ENCODE assay signal across 16 mouse cellular contexts in the genomic region with DNA sequence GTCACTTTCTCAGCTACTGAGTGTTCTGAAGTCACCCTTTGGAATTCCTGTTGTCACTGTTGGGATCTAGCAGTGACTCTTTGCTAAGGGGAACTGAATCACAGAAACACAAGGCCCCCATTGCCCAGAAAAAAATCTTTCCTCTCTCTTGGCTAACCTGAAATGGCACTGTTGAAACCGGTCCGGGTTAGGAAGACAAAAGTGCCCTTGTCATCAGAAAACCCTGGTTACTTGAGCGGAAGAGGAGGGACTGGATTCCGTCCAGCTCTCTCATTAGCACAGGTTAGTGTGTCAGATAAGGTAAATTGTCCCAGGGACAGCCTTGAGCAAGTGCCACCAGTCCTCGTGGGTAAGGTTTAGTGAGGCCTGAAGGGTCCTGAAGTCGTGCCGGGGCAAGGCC. TPM values are rescaled to one million over a fixed set of nuclear protein-coding genes. Genes with fewer than 3 reads are reported as not detected.
A peak's percentile ranks its signal among the peaks of the same experiment; 100 is the strongest.
DNase-seq lines count a peak whose midpoint lies in the region; ATAC-seq and TF ChIP-seq lines count a peak whose summit lies in the region.
"Had no signal": no experiment of that assay in that cellular context is flagged by ENCODE, and none has a peak within 500 bp of the region (broad histone marks: within the 10 kb centered on the region; RNA-seq: fewer than 3 reads in every experiment).

No protein-coding gene starts in this region.

- ATAC-seq in liver, embryonic 12.5 days, result peak; percentile 22; the same call in 1 of the 2 replicates
- peak; percentile 60 for ATAC-seq in liver, postnatal 0 days
- peak; percentile 6 for ATAC-seq in megakaryocyte progenitor cell, adult 5-6 weeks (replicated peaks; ENCODE audit: poor library complexity)
- ATAC-seq: forebrain, postnatal 0 days; hindbrain, embryonic 16.5 days; intestine, postnatal 0 days had no signal

- no peak for TF ChIP-seq EP300 in liver, postnatal 0 days (IDR thresholded peaks at IDR 0.05; ENCODE audit: low read depth)

- no peak for TF ChIP-seq CTCF in brain, embryonic 14.5 days (IDR thresholded peaks at IDR 0.05; ENCODE audit: borderline replicate concordance, extremely low read depth, insufficient read depth, insufficient read length)
- TF ChIP-seq CTCF in liver, postnatal 0 days (IDR thresholded peaks at IDR 0.05; ENCODE audit: low read depth), result no peak
- no peak for TF ChIP-seq CTCF in gastrocnemius, adult 2 months (IDR thresholded peaks at IDR 0.05)

- H3K4me1 ChIP-seq in liver, embryonic 12.5 days, result peaks cover 15% of the 10 kb centered on the region
- H3K4me1 ChIP-seq in liver, postnatal 0 days (ENCODE audit: insufficient read depth), result 0 out of 2 replicates have a peak, but pooled peaks cover 2% of the 10 kb centered on the region
- H3K4me1 ChIP-seq: embryonic facial prominence, embryonic 12.5 days; heart, embryonic 13.5 days; midbrain, embryonic 12.5 days; neural tube, embryonic 13.5 days had no signal

- H3K36me3 ChIP-seq in liver, embryonic 12.5 days, result no peaks in the 10 kb centered on the region
- no peaks in the 10 kb centered on the region for H3K36me3 ChIP-seq in liver, postnatal 0 days (replicated peaks; ENCODE audit: insufficient read depth, low read length)
- H3K36me3 ChIP-seq: embryonic facial prominence, embryonic 12.5 days; heart, embryonic 13.5 days; limb, embryonic 13.5 days; midbrain, embryonic 12.5 days; neural tube, embryonic 13.5 days had no signal

- 49% methylated on average over 7 of the region's 7 CpGs for WGBS in liver, embryonic 12.5 days (ENCODE audit: insufficient replicate concordance)
- WGBS in liver, postnatal 0 days (ENCODE audit: insufficient replicate concordance), result 52% methylated on average over 7 of the region's 7 CpGs

- TF ChIP-seq POLR2A in brain, embryonic 14.5 days (IDR thresholded peaks at IDR 0.05; ENCODE audit: borderline replicate concordance, extremely low read depth, insufficient read depth, insufficient read length, poor library complexity, severe bottlenecking), result no peak

- H3K4me2 ChIP-seq in liver, embryonic 12.5 days, result no peak overlapping the region; the same call in 1 of the 2 replicates
- H3K4me2 ChIP-seq in liver, postnatal 0 days (ENCODE audit: low read depth, low read length), result 0 out of 2 replicates have a peak overlapping the region, but pooled peaks have one; percentile 26
- H3K4me2 ChIP-seq: embryonic facial prominence, embryonic 12.5 days; heart, embryonic 13.5 days; limb, embryonic 13.5 days; midbrain, embryonic 12.5 days; neural tube, embryonic 13.5 days had no signal

- no peak overlapping the region for H3K9ac ChIP-seq in liver, embryonic 12.5 days
- no peak overlapping the region for H3K9ac ChIP-seq in liver, postnatal 0 days (replicated peaks)
- H3K9ac ChIP-seq: embryonic facial prominence, embryonic 12.5 days; forebrain, postnatal 0 days; heart, embryonic 13.5 days; limb, embryonic 13.5 days; midbrain, embryonic 12.5 days; neural tube, embryonic 13.5 days had no signal

- DNase-seq in liver, result no peak
- peak; percentile 3 for DNase-seq in brain, embryonic 14.5 days (ENCODE audit: low read depth)
- DNase-seq in liver, postnatal 0 days, result no peak
- no peak for DNase-seq in gastrocnemius, adult 2 months
- DNase-seq in MN1 (ENCODE audit: low spot score), result no peak
- DNase-seq: forebrain, postnatal 0 days had no signal

- no peaks in the 10 kb centered on the region for H3K27me3 ChIP-seq in liver, embryonic 12.5 days (replicated peaks)
- H3K27me3 ChIP-seq in liver, postnatal 0 days (ENCODE audit: insufficient read depth, low read length), result no peaks in the 10 kb centered on the region
- H3K27me3 ChIP-seq: embryonic facial prominence, embryonic 12.5 days; heart, embryonic 13.5 days; limb, embryonic 13.5 days; midbrain, embryonic 12.5 days; neural tube, embryonic 13.5 days had no signal

- H3K4me3 ChIP-seq in liver, embryonic 12.5 days, result no peak overlapping the region
- H3K4me3 ChIP-seq in liver, postnatal 0 days (ENCODE audit: low read depth, low read length), result no peak overlapping the region
- H3K4me3 ChIP-seq in gastrocnemius, adult 2 months, result no peak overlapping the region
- H3K4me3 ChIP-seq: embryonic facial prominence, embryonic 12.5 days; heart, embryonic 13.5 days; limb, embryonic 13.5 days; midbrain, embryonic 12.5 days; neural tube, embryonic 13.5 days had no signal

- intact Hi-C loops in gastrocnemius, adult 2 months (cut with DNase I), result no loop called here

- H3K9me3 ChIP-seq in liver, embryonic 12.5 days (replicated peaks), result no peaks in the 10 kb centered on the region
- H3K9me3 ChIP-seq in liver, postnatal 0 days (ENCODE audit: low read length), result no peaks in the 10 kb centered on the region
- H3K9me3 ChIP-seq: embryonic facial prominence, embryonic 12.5 days; heart, embryonic 13.5 days; limb, embryonic 13.5 days; midbrain, embryonic 12.5 days; neural tube, embryonic 13.5 days had no signal

- peak overlapping the region; percentile 48 for H3K27ac ChIP-seq in liver, embryonic 12.5 days
- H3K27ac ChIP-seq in liver, postnatal 0 days (ENCODE audit: low read depth), result peak overlapping the region; percentile 70
- no peak overlapping the region for H3K27ac ChIP-seq in gastrocnemius, adult 2 months
- H3K27ac ChIP-seq: embryonic facial prominence, embryonic 12.5 days; heart, embryonic 13.5 days; kidney, postnatal 0 days; limb, embryonic 13.5 days; midbrain, embryonic 12.5 days; neural tube, embryonic 13.5 days had no signal

RNA-seq across cellular contexts. Expression of gene Rap1b, which starts 14.5 kb away (rescaled TPM):
- polyA plus RNA-seq in liver, embryonic 12.5 days (2016; fragmentation: Nextera tagmentation; extraction: Ambion mirVana), result 174 and 185 TPM in 2 replicates
- 67.6 and 87.0 TPM in 2 replicates for polyA plus RNA-seq in brain, embryonic 14.5 days (2012; rRNA removed)
- polyA plus RNA-seq in liver, postnatal 0 days (2015; fragmentation: Nextera tagmentation; extraction: Ambion mirVana), result 103 and 105 TPM in 2 replicates
- total RNA-seq in megakaryocyte progenitor cell, adult 5-6 weeks (2015), result 215 and 244 TPM in 2 replicates
- 84.2 and 95.6 TPM in 2 replicates for total RNA-seq in megakaryocyte progenitor cell, adult 5-6 weeks (2017)
- 10 to 100 TPM; 18.6 to 26.4 TPM for total RNA-seq in gastrocnemius, adult 2 months (2021)

Comparison
In these comparisons a context has a peak if more than half of its experiments do, and no peak if none do; other contexts are left out.
1. ATAC-seq: peak in every context shown above with its lines; median percentile 60 in liver, postnatal 0 days; 22 in liver, embryonic 12.5 days; 6 in megakaryocyte progenitor cell, adult 5-6 weeks.